Mouse (Mus musculus) hematopoietic stem cell, adult 5-6 weeks (primary cell): ENCODE measurements around the gene Serinc2. TPM values are rescaled to one million over a fixed set of nuclear protein-coding genes. Genes with fewer than 3 reads are reported as not detected.
"Not testable (repeated sequence)": the region's sequence is repeated elsewhere in the genome, so short reads cannot be mapped to it uniquely, and the experiment has no call there.

Experiments
- ATAC-seq, 2 experiments: fragments of 125-278 bp in 1 of 2; replicated peaks in 1 of 2; 2 replicates each; pipeline ENCODE4 v1.8.0; 2016 to 2017; ENCODE audit warnings: inconsistent platforms in 2 of 2, mild to moderate bottlenecking in 2 of 2, moderate number of reproducible peaks in 2 of 2, low read depth in 1 of 2, moderate TSS enrichment in 1 of 2; ENCODE audit not compliant: low FRiP score in 2 of 2, poor library complexity in 2 of 2, severe bottlenecking in 2 of 2, insufficient read depth in 1 of 2, low TSS enrichment in 1 of 2
- total RNA-seq: library from RNA; stranded (forward); fragments of 172-1452, 232-1000 nt; gene quantifications from 2 replicates; pipeline ENCODE4 v1.2.3, GENCODE M21; 2017

The Serinc2 gene
- total RNA-seq, 1 experiment from 2014 or later = not detected

- ATAC-seq = no peak
Observed at GRCm38 (mm10) chr4:130274346-130275015, 4.5 kb downstream of the Serinc2 start.

GRCm38 (mm10) chr4:130273698-130274345, 5.2 kb downstream of the Serinc2 start:
- no peak for ATAC-seq

GRCm38 (mm10) chr4:130270611-130271347, 8.2 kb downstream of the Serinc2 start:
- ATAC-seq = no peak

GRCm38 (mm10) chr4:130270089-130270488, 8.9 kb downstream of the Serinc2 start:
- no peak for ATAC-seq

- no peak for ATAC-seq
Observed at GRCm38 (mm10) chr4:130268736-130269135, 10.3 kb downstream of the Serinc2 start.

GRCm38 (mm10) chr4:130267069-130267468, 11.9 kb downstream of the Serinc2 start:
- no peak for ATAC-seq

- no peak for ATAC-seq
Observed at GRCm38 (mm10) chr4:130266601-130267000, 12.4 kb downstream of the Serinc2 start.

- ATAC-seq = peak; percentile 73 to 85
Observed at GRCm38 (mm10) chr4:130264698-130265349, 14.2 kb downstream of the Serinc2 start.

GRCm38 (mm10) chr4:130264131-130264530, 14.9 kb downstream of the Serinc2 start:
- no peak for ATAC-seq

- ATAC-seq = no peak
Observed at GRCm38 (mm10) chr4:130260406-130260805, 18.6 kb downstream of the Serinc2 start.

GRCm38 (mm10) chr4:130252441-130253157, 26.4 kb downstream of the Serinc2 start:
- peak; percentile 49 to 56; a peak in 2 of 4 replicates for ATAC-seq

GRCm38 (mm10) chr4:130251763-130252162, 27.2 kb downstream of the Serinc2 start:
- no peak for ATAC-seq

GRCm38 (mm10) chr4:130251172-130251705, 27.8 kb downstream of the Serinc2 start:
- ATAC-seq = no peak

- ATAC-seq = no peak
Observed at GRCm38 (mm10) chr4:130248636-130249035, 30.4 kb downstream of the Serinc2 start.

- peak; percentile 53 to 72; a peak in 2 of 4 replicates for ATAC-seq
Observed at GRCm38 (mm10) chr4:130246132-130246531, 32.9 kb downstream of the Serinc2 start.

- ATAC-seq = no peak
Observed at GRCm38 (mm10) chr4:130244749-130245148, 34.3 kb downstream of the Serinc2 start.

GRCm38 (mm10) chr4:130243621-130244020, 35.4 kb downstream of the Serinc2 start:
- ATAC-seq = not testable (repeated sequence)
